8 mouse cellular contexts compared by ENCODE assay signal in the genomic region with DNA sequence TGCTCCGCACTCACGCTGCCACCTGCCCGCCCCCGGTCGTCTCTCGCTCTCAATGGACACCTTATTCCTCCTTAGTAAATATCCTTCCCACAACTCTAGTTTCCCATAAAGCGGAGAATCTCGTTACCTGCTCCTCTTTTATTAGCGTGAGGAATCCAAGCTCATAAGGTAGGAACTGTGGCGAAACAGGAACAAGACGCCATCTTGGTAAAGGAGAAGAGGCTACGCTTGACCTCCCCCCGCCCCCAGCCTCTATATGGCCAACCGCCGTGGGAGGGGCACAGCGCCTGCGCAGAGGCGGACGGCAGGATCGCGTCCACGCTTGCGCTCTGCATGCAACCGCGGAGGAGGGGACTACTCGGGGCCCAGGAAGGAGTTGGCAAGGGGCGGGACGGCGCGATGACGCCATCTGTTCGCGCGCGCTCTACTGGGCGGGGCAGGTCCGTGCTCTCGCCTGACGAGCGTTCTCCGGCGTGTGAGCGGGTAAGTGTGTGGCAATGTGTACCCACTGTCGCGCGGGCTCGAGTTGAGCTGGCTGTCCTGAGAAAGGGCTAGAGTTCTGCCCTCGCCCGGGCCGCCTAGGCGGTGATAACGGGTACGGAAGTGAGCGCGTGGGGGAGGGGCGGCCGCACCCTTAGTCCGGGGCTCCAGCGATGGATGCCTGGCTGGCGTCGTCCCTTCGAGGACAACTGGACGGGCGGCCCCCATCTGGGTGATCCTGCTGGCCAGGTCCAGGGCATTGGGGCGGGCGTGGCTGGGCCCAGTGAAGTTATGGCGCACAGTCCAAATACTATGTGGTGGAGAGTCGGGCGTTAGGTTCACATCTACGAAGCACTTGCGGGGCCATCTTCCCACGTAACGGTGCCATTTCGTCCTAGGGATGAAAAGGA. TPM values are rescaled to one million over a fixed set of nuclear protein-coding genes. Genes with fewer than 3 reads are reported as not detected.
DNase-seq lines count a peak whose midpoint lies in the region; ATAC-seq and TF ChIP-seq lines count a peak whose summit lies in the region.

Gene Hdlbp (minus strand): TSS at position 230 of the 890 bp plus-strand sequence.

- ATAC-seq in frontal cortex, adult (ENCODE audit: low TSS enrichment): peak; percentile 87
- ATAC-seq in lung, postnatal 0 days: peak; percentile 92

- H3K4me1 ChIP-seq in hindbrain, embryonic 10.5 days (replicated peaks): peaks cover 19% of the 10 kb centered on the region
- peaks cover 7% of the 10 kb centered on the region; the same call in 1 of the 2 replicates for H3K4me1 ChIP-seq in lung, postnatal 0 days (ENCODE audit: insufficient read depth, low read depth, low read length)

- 0 out of 2 replicates have a peak, but pooled peaks cover 2% of the 10 kb centered on the region for H3K36me3 ChIP-seq in hindbrain, embryonic 10.5 days
- H3K36me3 ChIP-seq in lung, postnatal 0 days (ENCODE audit: insufficient read depth, low read length): no peaks in the 10 kb centered on the region

- peak within 1 kb of the TSS; percentile 79 for H3K9ac ChIP-seq in lung, postnatal 0 days (replicated peaks; ENCODE audit: low read depth)

- TF ChIP-seq EP300 in lung, postnatal 0 days (IDR thresholded peaks at IDR 0.05): no peak; the same call in 1 of the 2 replicates

- WGBS in hindbrain, embryonic 10.5 days: under 1% methylated on average over 74 of the region's 74 CpGs
- WGBS in lung, postnatal 0 days: under 1% methylated on average over 74 of the region's 74 CpGs

- peak within 1 kb of the TSS; percentile 64 for H3K4me2 ChIP-seq in lung, postnatal 0 days (replicated peaks; ENCODE audit: low read depth, low read length)

- TF ChIP-seq CTCF in lung, postnatal 0 days (IDR thresholded peaks at IDR 0.05): 0 out of 2 replicates have a peak, but pooled peaks have one; percentile 2

- H3K27me3 ChIP-seq in hindbrain, embryonic 10.5 days (ENCODE audit: insufficient read depth, poor library complexity, severe bottlenecking): no peaks in the 10 kb centered on the region
- no peaks in the 10 kb centered on the region for H3K27me3 ChIP-seq in lung, postnatal 0 days (replicated peaks; ENCODE audit: insufficient read depth, low read length)

- no peaks in the 10 kb centered on the region for H3K9me3 ChIP-seq in hindbrain, embryonic 10.5 days
- H3K9me3 ChIP-seq in lung, postnatal 0 days (ENCODE audit: low read length): no peaks in the 10 kb centered on the region

- H3K4me3 ChIP-seq in hindbrain, embryonic 10.5 days: peak within 1 kb of the TSS; percentile 91
- peak within 1 kb of the TSS; percentile 83 for H3K4me3 ChIP-seq in lung, postnatal 0 days (ENCODE audit: low read depth, low read length)

- peak; percentile 99 for DNase-seq in MN1 (ENCODE audit: low spot score)
- DNase-seq in cerebellum, adult 9-10 months: peak; percentile 99
- peak; percentile 99 for DNase-seq in hindbrain, embryonic 10.5 days (ENCODE audit: low spot score)
- peak; percentile 99 for DNase-seq in layer of hippocampus, adult 9-11 months
- DNase-seq in lung, postnatal 0 days (ENCODE audit: low spot score): peak; percentile 100
- peak; percentile 99 for DNase-seq in ovary, postnatal 14 days (ENCODE audit: low spot score)
- DNase-seq in thymus, postnatal 14 days: peak; percentile 100

- H3K27ac ChIP-seq in hindbrain, embryonic 10.5 days: peak within 1 kb of the TSS; percentile 91
- H3K27ac ChIP-seq in lung, postnatal 0 days (ENCODE audit: low read length): peak within 1 kb of the TSS; percentile 95

RNA-seq across cellular contexts. Expression of gene Hdlbp, which starts in this region (rescaled TPM):
- 98.3 and 113 TPM in 2 replicates for polyA plus RNA-seq in hindbrain, embryonic 10.5 days (2016; fragmentation: Nextera tagmentation; extraction: Ambion mirVana)
- 172 and 175 TPM in 2 replicates for polyA plus RNA-seq in lung, postnatal 0 days (2015; fragmentation: Nextera tagmentation; extraction: Ambion mirVana)

Comparison
In these comparisons a context has a peak if more than half of its experiments do, and no peak if none do; other contexts are left out.
1. Peak in every context shown above with its lines: DNase-seq, ATAC-seq, H3K4me3 ChIP-seq and H3K27ac ChIP-seq.